Mouse (Mus musculus): Measurements from ENCODE around the gene AI413582. TPM values are rescaled to one million over a fixed set of nuclear protein-coding genes. Genes with fewer than 3 reads are reported as not detected.

AI413582 gene
- total and polyA plus RNA-seq, 3 experiments = 20.6 to 56.5 TPM; not detected in 1

DNA sequence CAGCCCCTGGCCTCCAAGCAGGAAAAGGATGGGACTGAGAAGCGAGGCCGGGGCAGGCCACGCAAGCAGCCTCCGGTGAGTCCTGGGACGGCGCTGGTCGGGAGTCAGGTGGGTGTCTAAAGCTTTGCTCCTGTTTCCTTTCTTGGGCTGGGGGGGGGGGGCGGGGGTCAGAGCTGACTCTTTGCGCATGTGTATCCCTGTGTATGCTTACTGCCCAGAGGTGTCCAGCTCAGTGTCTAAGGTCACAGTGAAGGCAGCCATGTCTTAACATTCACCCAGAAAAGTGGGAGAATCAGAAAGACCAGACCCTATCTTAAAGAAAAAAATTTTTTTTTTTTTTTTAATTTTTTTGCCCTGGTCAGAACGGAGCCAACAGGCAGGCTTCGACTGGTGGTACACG is 6.0 kb downstream of the AI413582 start:
- Histone ChIP-seq H3K9ac (ENCODE audit: control insufficient read depth, low read depth, low read length, poor library complexity, severe bottlenecking) (peak overlapping the region; percentile 18; the same call in 1 of the 2 replicates), H3K9me3 (replicated peaks; ENCODE audit: insufficient read depth, low read length) (no peaks in the 10 kb centered on the region), H3K27ac (ENCODE audit: control insufficient read depth, low read depth, low read length) (no peak overlapping the region), H3K4me3 (ENCODE audit: control insufficient read depth in 1 of 2, insufficient read depth in 1 of 2, low read depth in 2 of 2, low read length in 2 of 2) (no peak overlapping the region), H3K4me1 (ENCODE audit: control insufficient read depth in 1 of 2, insufficient read depth in 2 of 2, low read length in 2 of 2) (peaks cover 2 to 25% of the 10 kb centered on the region in 2 experiments), H3K79me2 (ENCODE audit: control insufficient read depth, insufficient read depth, low read length, poor library complexity) (peaks cover 53% of the 10 kb centered on the region), H3K27me3 (ENCODE audit: control insufficient read depth in 1 of 2, insufficient read depth in 2 of 2, low read length in 2 of 2) (no peaks in the 10 kb centered on the region), H3K36me3 (ENCODE audit: control insufficient read depth in 1 of 2, insufficient read depth in 2 of 2, low read length in 2 of 2) (peaks cover 5 to 21% of the 10 kb centered on the region in 2 experiments)
- no peak for DNase-seq (ENCODE audit: low read depth, low spot score)
- no peak for TF ChIP-seq UBTF (IDR thresholded peaks at IDR 0.05; ENCODE audit: borderline replicate concordance, insufficient read depth, low read depth, low read length)
- no peak for TF ChIP-seq NRF1 (IDR thresholded peaks at IDR 0.05; ENCODE audit: insufficient read depth, low read depth, low read length, poor library complexity, severe bottlenecking)
- no peak for TF ChIP-seq POLR2AphosphoS2 (IDR thresholded peaks at IDR 0.05; ENCODE audit: low read length)
- TF ChIP-seq MAX (IDR thresholded peaks at IDR 0.05; ENCODE audit: low read length) = no peak
- TF ChIP-seq MEF2A (IDR thresholded peaks at IDR 0.05; ENCODE audit: extremely low read depth, insufficient replicate concordance, low read depth, low read length, poor library complexity, severe bottlenecking) = no peak
- no peak for TF ChIP-seq E2F4 (IDR thresholded peaks at IDR 0.05; ENCODE audit: borderline replicate concordance, low read depth, low read length)
- TF ChIP-seq CTCF (IDR thresholded peaks at IDR 0.05 in 2 of 3, conservative IDR thresholded peaks at IDR 0.05 in 1 of 3; ENCODE audit: control insufficient read depth in 1 of 3, insufficient read depth in 1 of 3, low read depth in 2 of 3, low read length in 3 of 3, poor library complexity in 1 of 3, severe bottlenecking in 1 of 3) = no peak
- no peak for TF ChIP-seq JUND (IDR thresholded peaks at IDR 0.05; ENCODE audit: low read depth, low read length)
- no peak for TF ChIP-seq MXI1 (IDR thresholded peaks at IDR 0.05; ENCODE audit: low read depth, low read length)
- TF ChIP-seq ZC3H11A (IDR thresholded peaks at IDR 0.05; ENCODE audit: low read depth, low read length) = no peak
- TF ChIP-seq TBP (IDR thresholded peaks at IDR 0.05; ENCODE audit: low read depth, low read length) = no peak
- no peak for TF ChIP-seq SMC3 (IDR thresholded peaks at IDR 0.05; ENCODE audit: low read depth, low read length)
- TF ChIP-seq MAFK (IDR thresholded peaks at IDR 0.05; ENCODE audit: borderline replicate concordance, low read depth, low read length) = no peak

- Histone ChIP-seq H3K9ac (ENCODE audit: control insufficient read depth, low read depth, low read length, poor library complexity, severe bottlenecking) (peak overlapping the region; percentile 99), H3K27me3 (ENCODE audit: control insufficient read depth in 1 of 2, insufficient read depth in 2 of 2, low read length in 2 of 2) (no peaks in the 10 kb centered on the region), H3K27ac (ENCODE audit: control insufficient read depth, low read depth, low read length) (peak overlapping the region; percentile 91; the same call in 1 of the 2 replicates), H3K9me3 (replicated peaks; ENCODE audit: insufficient read depth, low read length) (no peaks in the 10 kb centered on the region), H3K4me3 (ENCODE audit: control insufficient read depth in 1 of 2, insufficient read depth in 1 of 2, low read depth in 2 of 2, low read length in 2 of 2) (peak overlapping the region; percentile 61 to 95), H3K4me1 (ENCODE audit: control insufficient read depth in 1 of 2, insufficient read depth in 2 of 2, low read length in 2 of 2) (peaks cover 2 to 27% of the 10 kb centered on the region in 2 experiments), H3K79me2 (ENCODE audit: control insufficient read depth, insufficient read depth, low read length, poor library complexity) (peaks cover 53% of the 10 kb centered on the region), H3K36me3 (ENCODE audit: control insufficient read depth in 1 of 2, insufficient read depth in 2 of 2, low read length in 2 of 2) (peaks cover 5 to 21% of the 10 kb centered on the region in 2 experiments)
- no peak for DNase-seq (ENCODE audit: low read depth, low spot score)
- no peak for TF ChIP-seq MAX (IDR thresholded peaks at IDR 0.05; ENCODE audit: low read length)
These were observed 6.7 kb downstream of the AI413582 start for GRCm38 (mm10) chr17:27558845-27559244.
